Mouse (Mus musculus) myocyte (in vitro differentiated cells): ENCODE measurements around the gene Atp6ap1l.

Experiments
- MAX ChIP-seq: IDR thresholded peaks from one replicate; pipeline ENCODE4 v1.6.1; 2011; ENCODE audit warnings: low read depth, mild to moderate bottlenecking, control low read depth
- POLR2A ChIP-seq: IDR thresholded peaks from one replicate; pipeline ENCODE4 v1.6.1; 2011; ENCODE audit warnings: low read depth, mild to moderate bottlenecking, control low read depth, moderate library complexity; ENCODE audit not compliant: insufficient read length
- SRF ChIP-seq: IDR thresholded peaks from one replicate; pipeline ENCODE4 v1.6.1; 2011; ENCODE audit warnings: low read depth; ENCODE audit not compliant: control insufficient read depth, insufficient read length
- TCF12 ChIP-seq: IDR thresholded peaks from one replicate; pipeline ENCODE4 v1.6.1; 2011; ENCODE audit warnings: mild to moderate bottlenecking, control low read depth; ENCODE audit not compliant: poor library complexity, insufficient read depth, severe bottlenecking

- TF ChIP-seq POLR2A = no peak
- TF ChIP-seq SRF = no peak
- no peak for TF ChIP-seq TCF12
- TF ChIP-seq MAX = no peak
Observed at GRCm38 (mm10) chr13:90833641-90834207, 71.4 kb downstream of the Atp6ap1l start.
